Mouse (Mus musculus) limb, embryonic 12.5 days (tissue): Measurements from ENCODE around the gene Snrpd2. TPM values are rescaled to one million over a fixed set of nuclear protein-coding genes. Genes with fewer than 3 reads are reported as not detected.

Experiments
- ATAC-seq: fragments of 200-750 bp; cut with Nextera tagmentation; 2 replicates; pipeline ENCODE4 v1.8.0; 2017; ENCODE audit warnings: low read depth, moderate TSS enrichment; ENCODE audit not compliant: insufficient number of reproducible peaks, insufficient read depth, low FRiP score, low TSS enrichment
- H3K27ac ChIP-seq: fragments of 300-500 bp; sonication (generic); 2 replicates; pipeline ENCODE4 v1.5.1; 2016; ENCODE audit warnings: mild to moderate bottlenecking, moderate library complexity
- H3K27me3 ChIP-seq: fragments of 300-500 bp; sonication (generic); 2 replicates; pipeline ENCODE4 v1.6.1; 2016; ENCODE audit warnings: mild to moderate bottlenecking, moderate library complexity
- H3K36me3 ChIP-seq: fragments of 300-500 bp; sonication (generic); 2 replicates; pipeline ENCODE4 v1.6.1; 2016; ENCODE audit warnings: mild to moderate bottlenecking, moderate library complexity
- H3K4me1 ChIP-seq: fragments of 300-500 bp; sonication (generic); replicated peaks from 2 replicates; pipeline ENCODE4 v1.6.1; 2016
- H3K4me2 ChIP-seq: fragments of 300-500 bp; sonication (generic); 2 replicates; pipeline ENCODE4 v1.6.1; 2016; ENCODE audit warnings: mild to moderate bottlenecking, moderate library complexity
- H3K4me3 ChIP-seq: fragments of 300-500 bp; sonication (generic); replicated peaks from 2 replicates; pipeline ENCODE4 v1.5.1; 2016; ENCODE audit warnings: mild to moderate bottlenecking
- H3K9ac ChIP-seq: fragments of 300-500 bp; sonication (generic); replicated peaks from 2 replicates; pipeline ENCODE4 v1.6.1; 2016; ENCODE audit warnings: mild to moderate bottlenecking, moderate library complexity
- H3K9me3 ChIP-seq: fragments of 300-500 bp; sonication (generic); 2 replicates; pipeline ENCODE4 v1.6.1; 2016; ENCODE audit warnings: mild to moderate bottlenecking, moderate library complexity
- WGBS: fragments of 180-500 bp; shearing (Covaris S2); methylation state at CpG from one replicate; pipeline ENCODE4 v1.1.7; 2016; 5-methylcytosine and 5-hydroxymethylcytosine counted together
- polyA plus RNA-seq: library from polyadenylated mRNA; unstranded; fragments of >200 nt; fragmentation: Nextera tagmentation; extraction: Ambion mirVana; gene quantifications from 2 replicates; pipeline ENCODE4 v1.2.1, GENCODE M21; 2016

Snrpd2 gene
- polyA plus RNA-seq, 1 experiment from 2014 or later = 170 TPM

GRCm38 (mm10) chr7:19165656-19166423 is 16.3 kb downstream of the Snrpd2 start, which contains the start of gene Gipr:
Gipr (minus strand) TSS chr7:19166127.
- Histone ChIP-seq H3K9ac (no peak within 1 kb of the TSS), H3K27me3 (peaks cover 66% of the 10 kb centered on the region), H3K4me3 (peak within 1 kb of the TSS; percentile 19; the same call in 1 of the 2 replicates), H3K4me1 (peaks cover 21% of the 10 kb centered on the region), H3K4me2 (peak within 1 kb of the TSS; percentile 37), H3K27ac (no peak within 1 kb of the TSS), H3K36me3 (no peaks in the 10 kb centered on the region), H3K9me3 (no peaks in the 10 kb centered on the region)
- ATAC-seq = no peak
- WGBS = 12% methylated on average over 14 of the region's 14 CpGs

- Histone ChIP-seq H3K9ac (no peak overlapping the region), H3K9me3 (no peaks in the 10 kb centered on the region), H3K27ac (no peak overlapping the region), H3K27me3 (peaks cover 62% of the 10 kb centered on the region), H3K4me2 (no peak overlapping the region), H3K36me3 (no peaks in the 10 kb centered on the region), H3K4me1 (peaks cover 21% of the 10 kb centered on the region), H3K4me3 (no peak overlapping the region)
- no peak for ATAC-seq
- WGBS = 86% methylated on average over 3 of the region's 3 CpGs
Observed at GRCm38 (mm10) chr7:19166990-19167389, 17.5 kb downstream of the Snrpd2 start.

GRCm38 (mm10) chr7:19169506-19169905 is 20.0 kb downstream of the Snrpd2 start:
- no peak for ATAC-seq
- Histone ChIP-seq H3K9ac (no peak overlapping the region), H3K9me3 (no peaks in the 10 kb centered on the region), H3K27ac (no peak overlapping the region), H3K4me1 (peaks cover 18% of the 10 kb centered on the region), H3K36me3 (no peaks in the 10 kb centered on the region), H3K4me3 (no peak overlapping the region), H3K4me2 (no peak overlapping the region), H3K27me3 (peaks cover 43% of the 10 kb centered on the region)
- 63% methylated on average over 10 of the region's 10 CpGs for WGBS

- no peak for ATAC-seq
Observed at GRCm38 (mm10) chr7:19170142-19170541, 20.6 kb downstream of the Snrpd2 start.

GRCm38 (mm10) chr7:19171831-19172230 is 22.3 kb downstream of the Snrpd2 start:
- Histone ChIP-seq H3K4me2 (no peak overlapping the region), H3K9me3 (peaks cover 5% of the 10 kb centered on the region; the same call in 1 of the 2 replicates), H3K27me3 (peaks cover 48% of the 10 kb centered on the region), H3K36me3 (no peaks in the 10 kb centered on the region), H3K4me3 (no peak overlapping the region), H3K9ac (no peak overlapping the region), H3K27ac (no peak overlapping the region), H3K4me1 (peaks cover 14% of the 10 kb centered on the region)
- ATAC-seq = no peak
- WGBS = 66% methylated on average over 8 of the region's 8 CpGs

More at GRCm38 (mm10) chr7:19170142-19170541, 20.6 kb downstream of the Snrpd2 start:
- Histone ChIP-seq H3K4me3 (no peak overlapping the region), H3K27ac (no peak overlapping the region), H3K4me2 (no peak overlapping the region), H3K9me3 (no peaks in the 10 kb centered on the region), H3K36me3 (no peaks in the 10 kb centered on the region), H3K4me1 (peaks cover 12% of the 10 kb centered on the region), H3K9ac (0 out of 2 replicates have a peak overlapping the region, but pooled peaks have one; percentile 12), H3K27me3 (peaks cover 42% of the 10 kb centered on the region)
- 73% methylated on average over 8 of the region's 8 CpGs for WGBS

- Histone ChIP-seq H3K9ac (peak overlapping the region; percentile 31; the same call in 1 of the 2 replicates), H3K4me1 (peaks cover 15% of the 10 kb centered on the region), H3K36me3 (no peaks in the 10 kb centered on the region), H3K4me2 (peak overlapping the region; percentile 62), H3K27ac (no peak overlapping the region), H3K4me3 (peak overlapping the region; percentile 32), H3K9me3 (peaks cover 5% of the 10 kb centered on the region; the same call in 1 of the 2 replicates), H3K27me3 (peaks cover 53% of the 10 kb centered on the region)
- WGBS = 2% methylated on average over 17 of the region's 17 CpGs
- 0 out of 2 replicates have a peak, but pooled peaks have one; percentile 39 for ATAC-seq
Observed at GRCm38 (mm10) chr7:19172874-19173273, 23.4 kb downstream of the Snrpd2 start.

GRCm38 (mm10) chr7:19175708-19176515 is 26.4 kb downstream of the Snrpd2 start, which contains the start of gene Eml2:
Eml2 (plus strand) TSS chr7:19176421.
- Histone ChIP-seq H3K36me3 (no peaks in the 10 kb centered on the region), H3K27me3 (peaks cover 70% of the 10 kb centered on the region), H3K9me3 (peaks cover 11% of the 10 kb centered on the region; the same call in 1 of the 2 replicates), H3K9ac (peak within 1 kb of the TSS; percentile 40), H3K4me1 (peaks cover 26% of the 10 kb centered on the region), H3K4me3 (peak within 1 kb of the TSS; percentile 40), H3K27ac (no peak within 1 kb of the TSS), H3K4me2 (peak within 1 kb of the TSS; percentile 55)
- peak; percentile 53; the same call in 1 of the 2 replicates for ATAC-seq
- 1% methylated on average over 30 of the region's 30 CpGs for WGBS

- Histone ChIP-seq H3K4me3 (peak overlapping the region; percentile 40), H3K4me2 (peak overlapping the region; percentile 55), H3K4me1 (peaks cover 29% of the 10 kb centered on the region), H3K9me3 (peaks cover 11% of the 10 kb centered on the region; the same call in 1 of the 2 replicates), H3K36me3 (no peaks in the 10 kb centered on the region), H3K27me3 (peaks cover 70% of the 10 kb centered on the region), H3K9ac (peak overlapping the region; percentile 40), H3K27ac (no peak overlapping the region)
- 4% methylated on average over 18 of the region's 21 CpGs for WGBS
- 0 out of 2 replicates have a peak, but pooled peaks have one; percentile 9 for ATAC-seq
Observed at GRCm38 (mm10) chr7:19176516-19176947, 27.0 kb downstream of the Snrpd2 start.

GRCm38 (mm10) chr7:19177216-19177615 is 27.7 kb downstream of the Snrpd2 start:
- H3K27me3 ChIP-seq = peaks cover 66% of the 10 kb centered on the region

GRCm38 (mm10) chr7:19178035-19178434 is 28.5 kb downstream of the Snrpd2 start:
- Histone ChIP-seq H3K4me2 (0 out of 2 replicates have a peak overlapping the region, but pooled peaks have one; percentile 8), H3K4me1 (peaks cover 32% of the 10 kb centered on the region), H3K4me3 (peak overlapping the region; percentile 6; the same call in 1 of the 2 replicates), H3K9me3 (peaks cover 11% of the 10 kb centered on the region; the same call in 1 of the 2 replicates), H3K27me3 (peaks cover 66% of the 10 kb centered on the region), H3K9ac (no peak overlapping the region), H3K36me3 (no peaks in the 10 kb centered on the region), H3K27ac (no peak overlapping the region)
- 6% methylated on average over 18 of the region's 18 CpGs for WGBS
- no peak for ATAC-seq

More at GRCm38 (mm10) chr7:19177216-19177615, 27.7 kb downstream of the Snrpd2 start:
- 63% methylated on average over 7 of the region's 7 CpGs for WGBS
- Histone ChIP-seq H3K27ac (no peak overlapping the region), H3K4me2 (no peak overlapping the region), H3K36me3 (no peaks in the 10 kb centered on the region), H3K9ac (no peak overlapping the region), H3K9me3 (peaks cover 11% of the 10 kb centered on the region; the same call in 1 of the 2 replicates), H3K4me3 (0 out of 2 replicates have a peak overlapping the region, but pooled peaks have one; percentile 9), H3K4me1 (peaks cover 36% of the 10 kb centered on the region)
- ATAC-seq = no peak
